Mouse (Mus musculus): Measurements from ENCODE around the gene Carmil3.
A peak's percentile ranks its signal among the peaks of the same experiment; 100 is the strongest.

Gene Carmil3

GRCm38 (mm10) chr14:55490361-55491201, at the start of gene Carmil3:
Carmil3 (plus strand) TSS chr14:55490651.
- no peak for DNase-seq (ENCODE audit: low read depth, low spot score)

DNA sequence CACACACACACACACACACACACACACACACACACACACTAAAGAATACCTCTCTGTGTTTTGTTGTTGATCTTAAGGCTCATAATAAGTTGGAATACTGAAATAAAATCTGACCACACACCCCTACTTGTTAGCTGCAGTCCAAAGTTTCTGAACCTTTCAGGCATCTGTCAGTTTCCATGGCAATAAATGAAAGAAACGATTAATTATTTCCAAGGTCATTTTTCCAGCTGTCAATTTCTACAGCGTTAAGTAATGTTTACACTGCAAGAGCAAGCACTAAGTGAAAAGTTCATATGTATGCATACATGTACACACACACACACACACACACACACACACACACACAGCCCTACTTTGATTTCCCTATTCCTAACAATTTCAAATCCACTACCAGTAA, 32.8 kb upstream of the Carmil3 start:
- DNase-seq (ENCODE audit: low read depth, low spot score) = no peak

- DNase-seq (ENCODE audit: low read depth, low spot score) = peak; percentile 58
Observed at GRCm38 (mm10) chr14:55458273-55458672, 32.2 kb upstream of the Carmil3 start.

DNA sequence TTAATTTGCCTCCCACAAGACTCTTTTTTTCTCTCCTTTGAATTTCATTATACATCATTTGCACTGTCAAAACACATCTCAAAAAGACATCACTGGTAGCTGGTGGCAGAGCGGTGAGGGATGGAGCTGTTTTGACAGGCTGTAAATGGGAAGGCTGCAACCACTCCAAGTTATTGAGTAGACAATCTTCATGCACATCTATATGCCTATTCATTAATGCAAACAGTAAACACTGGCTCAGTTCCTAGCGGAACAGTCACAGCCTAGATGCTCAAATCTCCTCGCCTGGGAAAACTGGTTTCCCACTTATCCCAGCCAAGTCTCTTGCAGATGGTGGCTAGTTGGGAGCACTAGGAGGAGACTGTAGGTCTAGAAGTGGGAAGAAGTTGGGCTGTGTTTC, 31.7 kb upstream of the Carmil3 start:
- DNase-seq (ENCODE audit: low read depth, low spot score) = no peak

- DNase-seq (ENCODE audit: low read depth, low spot score) = no peak
Observed at GRCm38 (mm10) chr14:55459796-55460195, 30.7 kb upstream of the Carmil3 start.

DNA sequence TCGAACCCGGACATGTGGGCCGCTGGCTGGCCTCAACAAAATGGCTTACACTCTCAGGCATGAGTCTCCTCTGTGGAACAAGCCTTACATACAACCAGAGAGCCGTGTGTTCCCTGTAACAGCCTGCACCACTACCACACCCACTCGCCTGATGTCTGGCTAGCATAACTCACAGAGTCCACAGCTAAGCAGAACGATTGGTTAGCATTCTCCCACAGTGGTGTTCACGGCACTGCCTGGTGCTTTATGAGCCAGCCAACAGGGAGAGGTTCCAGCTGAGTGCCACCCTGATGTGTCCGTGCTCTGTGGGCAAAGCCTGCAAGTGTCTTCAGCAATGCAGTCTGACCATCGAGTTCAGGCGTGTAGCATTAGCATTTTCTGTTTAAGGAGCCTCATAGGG, 30.2 kb upstream of the Carmil3 start:
- DNase-seq (ENCODE audit: low read depth, low spot score) = no peak

DNA sequence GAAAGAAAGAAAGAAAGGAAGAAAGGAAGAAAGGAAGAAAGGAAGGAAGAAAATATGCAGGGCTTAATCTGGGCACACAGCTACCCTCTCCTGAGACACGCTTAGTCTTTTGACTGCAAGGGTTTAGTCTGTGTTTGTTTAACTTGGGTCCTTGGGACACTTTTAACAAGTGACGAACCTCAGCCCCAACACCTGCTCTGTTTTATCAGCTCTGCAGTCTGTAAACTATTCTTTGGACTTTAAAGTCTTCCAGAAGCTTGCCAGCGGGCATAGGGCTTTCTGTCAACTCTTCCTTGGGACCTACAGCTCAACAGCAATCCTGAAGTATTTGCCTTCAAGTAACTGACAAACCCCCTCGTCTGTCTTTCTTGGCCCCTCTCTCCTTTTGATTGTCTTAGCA, 28.7 kb upstream of the Carmil3 start:
- no peak for DNase-seq (ENCODE audit: low read depth, low spot score)

DNA sequence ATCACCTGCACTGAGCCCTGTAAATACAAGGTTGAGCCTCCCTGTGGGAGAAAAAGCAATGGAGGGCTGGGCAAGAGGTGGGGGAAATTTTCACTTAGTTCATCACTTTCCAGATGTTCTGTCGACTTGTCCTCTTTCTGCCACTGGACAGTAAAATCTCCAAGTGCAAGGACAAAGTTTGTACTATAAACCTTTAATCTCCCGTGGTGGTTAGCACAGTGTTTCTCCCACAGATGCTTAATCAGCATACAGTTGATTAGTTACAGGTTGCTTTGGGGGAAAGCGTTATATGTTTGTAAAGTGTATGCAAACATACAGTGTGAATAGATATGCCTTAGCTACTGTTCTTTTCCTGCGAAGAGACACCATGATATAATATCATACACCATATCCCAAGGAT, 24.0 kb upstream of the Carmil3 start:
- DNase-seq (ENCODE audit: low read depth, low spot score) = no peak

DNA sequence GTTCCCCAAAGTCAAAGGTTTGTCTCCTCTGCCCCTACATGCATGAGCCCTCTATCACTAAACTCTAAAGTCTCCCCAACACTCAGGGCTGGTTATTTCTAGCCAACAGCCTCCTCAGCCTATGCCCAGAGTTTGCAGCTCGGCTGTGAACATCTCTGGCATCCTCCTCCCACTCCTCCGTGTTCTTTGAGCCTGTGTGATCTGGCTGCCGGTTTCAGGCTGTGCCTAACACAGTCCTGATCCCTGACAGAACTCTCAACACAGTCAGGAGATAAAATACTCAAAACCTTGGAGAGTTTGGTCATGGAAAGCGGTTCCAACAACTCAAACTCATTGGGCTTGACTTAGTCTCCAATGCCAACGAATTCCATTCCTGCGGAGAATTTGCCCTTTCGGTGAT, 23.3 kb upstream of the Carmil3 start:
- DNase-seq (ENCODE audit: low read depth, low spot score) = no peak

DNA sequence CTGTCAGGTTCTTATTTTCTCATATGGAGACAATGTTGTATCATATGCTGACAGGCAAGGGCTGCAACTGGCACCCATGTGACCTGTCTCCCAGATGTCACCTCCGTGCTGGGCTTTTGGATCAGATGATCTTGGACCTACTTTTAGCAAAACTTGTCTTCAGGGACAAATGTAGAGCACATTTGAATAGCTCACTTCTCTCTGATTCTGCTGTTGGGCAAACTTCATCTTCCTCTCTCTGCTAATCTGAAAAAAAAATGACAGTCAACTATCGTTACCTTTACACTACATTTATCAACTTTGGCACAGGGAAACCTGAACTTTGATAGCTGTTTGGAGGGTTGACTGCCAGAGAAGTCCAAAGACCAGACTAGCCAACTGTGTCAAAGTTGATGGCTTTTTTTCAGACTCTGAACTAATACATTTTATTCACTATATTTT, 22.1 kb upstream of the Carmil3 start:
- DNase-seq (ENCODE audit: low read depth, low spot score) = no peak

- DNase-seq (ENCODE audit: low read depth, low spot score) = no peak
Observed at GRCm38 (mm10) chr14:55469041-55469440, 21.4 kb upstream of the Carmil3 start.

DNA sequence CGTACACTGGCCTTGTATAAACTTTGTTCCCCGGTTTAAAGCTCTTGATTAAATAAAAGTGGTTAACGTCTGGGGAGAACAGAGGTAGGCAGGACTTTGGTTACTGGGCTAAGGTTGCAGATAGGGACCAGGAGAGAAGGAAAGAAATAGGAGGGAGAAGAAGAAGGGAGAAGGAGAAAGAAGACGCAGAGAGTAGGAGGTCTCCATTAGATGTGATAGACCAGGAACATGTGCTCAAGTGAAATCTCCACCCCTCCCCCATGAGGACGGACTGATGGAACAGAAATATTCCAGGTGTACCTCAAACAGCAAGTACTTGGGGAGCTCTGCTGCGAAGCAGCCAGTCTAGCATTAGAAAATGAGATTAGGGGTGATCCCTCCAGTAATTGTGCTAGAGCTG, 20.6 kb upstream of the Carmil3 start:
- DNase-seq (ENCODE audit: low read depth, low spot score) = no peak

DNA sequence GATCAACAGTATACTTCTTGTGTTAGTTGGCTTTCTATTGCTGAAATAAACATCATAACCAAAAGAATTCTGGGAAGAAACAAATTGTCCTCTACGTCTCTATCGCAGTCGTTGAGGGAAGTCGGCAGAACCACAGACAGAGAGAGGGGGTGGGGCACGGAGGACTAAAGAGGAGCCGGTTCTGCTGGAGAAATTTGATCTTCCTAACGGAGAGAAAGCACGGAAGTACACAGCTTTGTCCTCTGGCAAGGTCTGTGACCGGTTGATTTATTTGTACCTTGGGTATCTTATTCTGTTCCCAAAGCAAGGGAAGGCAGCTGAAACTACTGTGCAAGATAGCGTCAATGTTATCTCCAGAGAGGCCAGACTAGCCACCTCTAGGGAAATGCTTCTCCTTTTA, 19.6 kb upstream of the Carmil3 start:
- DNase-seq (ENCODE audit: low read depth, low spot score) = no peak

DNA sequence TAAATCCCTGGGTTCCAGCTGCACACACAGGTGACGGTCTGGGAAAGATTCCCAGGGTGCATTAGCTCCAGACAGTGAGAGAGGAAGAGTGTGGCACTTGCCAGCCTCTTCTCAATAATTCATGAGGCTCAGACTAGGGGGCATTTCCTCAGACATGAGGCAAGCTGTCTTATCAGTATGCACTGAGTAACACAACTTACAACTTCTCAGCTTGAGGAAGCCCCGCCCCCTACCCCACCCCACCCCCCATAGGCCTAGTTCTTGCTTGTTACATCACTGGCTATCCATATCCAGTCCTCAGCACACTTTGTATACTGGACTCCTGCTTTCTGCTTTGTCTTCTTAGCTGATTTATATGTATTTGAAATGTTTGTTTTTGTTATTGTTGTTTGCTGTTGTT, 14.8 kb upstream of the Carmil3 start:
- DNase-seq (ENCODE audit: low read depth, low spot score) = no peak

DNA sequence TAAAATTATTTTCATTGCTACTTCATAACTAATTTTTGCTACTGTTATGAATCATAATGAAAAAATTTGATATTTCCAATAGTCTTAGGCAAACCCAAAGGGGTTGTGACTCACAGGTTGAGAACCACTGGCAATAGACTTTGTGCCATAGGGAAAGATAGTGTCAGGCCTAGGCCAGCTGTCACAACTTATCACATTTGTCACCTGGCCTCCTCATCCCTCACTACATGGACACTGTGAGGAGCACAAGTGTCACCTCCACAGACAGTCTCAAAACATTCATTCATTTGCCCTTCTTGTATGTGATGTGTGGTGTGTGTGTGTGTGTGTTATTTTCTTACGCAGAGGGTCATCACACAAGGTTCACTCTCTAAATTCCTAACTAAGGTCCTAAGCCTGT, 13.0 kb upstream of the Carmil3 start:
- no peak for DNase-seq (ENCODE audit: low read depth, low spot score)

DNA sequence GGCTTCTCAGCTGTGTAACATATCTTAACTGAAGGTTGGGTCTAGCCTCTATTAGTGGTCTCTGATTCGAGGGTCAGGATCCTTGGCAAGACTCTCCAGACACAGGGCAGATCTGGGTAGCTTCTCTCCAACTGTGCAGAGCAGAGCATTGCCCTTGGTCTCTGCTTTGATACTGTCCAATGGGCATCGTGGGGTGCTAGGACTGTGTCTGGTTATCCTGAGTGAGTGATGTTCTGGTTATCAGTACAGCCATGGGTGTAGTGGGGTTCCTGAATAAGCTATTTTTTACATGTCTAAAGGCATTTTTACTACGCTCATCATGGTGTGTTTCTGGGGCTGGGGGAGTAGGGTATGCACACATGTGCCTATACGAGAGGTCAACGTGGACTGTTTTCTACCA, 12.6 kb upstream of the Carmil3 start:
- no peak for DNase-seq (ENCODE audit: low read depth, low spot score)

GRCm38 (mm10) chr14:55478651-55479599, 11.5 kb upstream of the Carmil3 start, which contains the start of gene Dhrs4:
Dhrs4 (plus strand) TSS chr14:55478758.
- peak; percentile 62 for DNase-seq (ENCODE audit: low read depth, low spot score)

DNA sequence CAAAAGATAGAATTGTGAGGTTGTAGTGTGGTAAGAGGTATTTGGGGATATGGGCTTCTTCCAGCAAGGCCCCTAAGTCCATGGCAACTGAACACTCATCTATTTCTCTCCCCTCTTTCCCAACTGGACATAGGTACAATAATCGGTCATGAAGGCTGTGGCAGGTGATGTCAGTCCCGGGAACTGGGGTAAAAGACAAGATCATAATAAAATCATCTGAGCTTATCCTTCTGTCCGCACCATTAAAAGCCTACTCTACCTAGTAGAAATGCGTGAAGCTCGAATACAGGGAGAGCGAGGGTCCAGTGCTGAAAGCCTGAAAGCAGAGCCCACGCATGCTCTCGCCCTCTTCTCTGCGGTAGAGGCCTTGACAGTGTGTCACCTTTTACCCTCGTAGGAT, 10.8 kb upstream of the Carmil3 start:
- DNase-seq (ENCODE audit: low read depth, low spot score) = no peak

DNA sequence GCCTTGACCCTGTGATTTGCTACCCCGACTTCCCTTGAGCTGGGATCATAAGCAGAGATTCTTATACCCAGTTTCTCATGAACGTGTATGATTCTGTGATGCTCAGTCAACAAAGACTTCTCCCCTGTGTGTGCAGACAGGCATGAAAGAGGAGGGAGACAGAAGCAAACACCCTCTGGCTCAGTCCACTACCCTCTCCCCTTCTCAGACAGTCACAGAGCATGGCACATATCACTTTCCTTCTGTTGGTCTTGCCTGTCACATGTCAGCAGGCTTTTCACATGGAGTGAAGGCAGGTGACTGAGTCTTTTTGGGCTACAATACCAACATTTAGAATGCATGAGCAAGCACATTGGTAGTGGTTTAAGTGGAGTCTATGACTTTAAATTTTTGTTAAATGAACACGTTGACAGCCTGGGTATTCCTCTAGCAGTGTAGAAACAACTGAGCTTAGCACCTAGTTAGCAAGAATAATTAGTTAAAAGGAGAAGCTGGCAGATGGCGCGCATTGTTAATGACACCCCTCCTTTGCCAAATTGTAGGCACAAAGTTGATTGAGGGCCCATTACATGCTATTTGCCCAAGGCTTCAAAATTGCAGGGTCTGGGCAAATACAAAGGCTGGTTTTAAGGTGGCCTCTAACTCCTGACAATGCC, 5.9 kb upstream of the Carmil3 start:
- no peak for DNase-seq (ENCODE audit: low read depth, low spot score)

- no peak for DNase-seq (ENCODE audit: low read depth, low spot score)
Observed at GRCm38 (mm10) chr14:55486836-55487235, 3.6 kb upstream of the Carmil3 start.

DNA sequence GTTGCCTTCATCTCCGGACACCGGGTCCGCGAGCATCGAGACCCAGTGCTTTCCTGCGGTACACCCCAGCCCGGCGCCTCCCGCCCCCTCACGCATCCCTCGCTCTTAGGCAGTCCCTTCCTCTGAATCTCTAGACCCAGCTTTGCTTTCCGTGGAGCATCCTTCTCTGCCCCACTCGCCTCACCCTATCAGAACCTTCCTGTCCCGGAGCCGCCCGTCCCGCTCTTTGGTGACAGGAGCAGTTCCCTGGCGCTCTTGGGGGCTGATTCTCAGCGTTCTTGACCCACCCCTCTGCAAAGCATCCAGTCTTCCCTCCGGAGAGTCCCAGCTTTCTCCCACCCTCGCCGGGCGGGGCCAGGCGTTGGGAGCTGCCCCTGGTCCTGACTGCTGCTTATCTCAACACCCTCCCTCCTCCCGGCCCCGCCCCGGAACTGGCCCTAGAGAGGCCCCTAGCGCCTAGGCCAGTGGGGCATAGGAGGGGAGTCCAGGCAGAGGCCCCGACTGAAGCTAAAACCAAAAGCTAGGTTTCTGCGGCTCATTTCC, 911 bp downstream of the Carmil3 start:
- DNase-seq (ENCODE audit: low read depth, low spot score) = peak; percentile 36

GRCm38 (mm10) chr14:55492103-55492502, 1.7 kb downstream of the Carmil3 start:
- DNase-seq (ENCODE audit: low read depth, low spot score) = peak; percentile 4

All from 3T3-L1 (cell line).